Mouse (Mus musculus) olfactory bulb, adult 2 months (tissue): ENCODE results near the gene Gm12216.

Experiments used
- CTCF ChIP-seq: fragments of 200-500 bp; IDR thresholded peaks from 2 replicates; pipeline ENCODE4 v1.5.1; 2012; ENCODE audit warnings: low read depth, mild to moderate bottlenecking, low read length, moderate library complexity; ENCODE audit not compliant: insufficient read depth
- POLR2A ChIP-seq: fragments of 200-500 bp; IDR thresholded peaks from 2 replicates; pipeline ENCODE4 v1.6.1; 2012; ENCODE audit warnings: mild to moderate bottlenecking, low read depth, low read length, moderate library complexity; ENCODE audit not compliant: insufficient read depth

DNA sequence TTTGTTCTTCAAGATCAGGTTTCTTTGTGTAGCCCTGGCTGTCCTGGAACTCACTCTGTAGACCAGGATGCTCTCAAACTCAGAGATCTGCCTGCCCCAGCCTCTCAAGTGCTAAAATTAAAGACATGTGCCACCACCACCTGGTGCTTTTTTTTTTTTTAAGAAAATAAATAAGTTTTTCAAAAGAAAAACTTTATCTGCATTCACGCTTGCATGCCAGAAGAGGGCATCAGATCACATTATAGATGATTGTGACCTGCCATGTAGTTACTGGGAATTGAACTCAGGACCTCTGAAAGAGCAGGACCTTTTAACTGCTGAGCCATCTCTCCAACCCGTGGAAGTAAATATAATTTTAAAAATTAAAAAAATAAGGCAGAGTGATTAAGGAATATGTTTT is 113.8 kb downstream of the Gm12216 start:
- TF ChIP-seq POLR2A (no peak), CTCF (no peak)
